Mouse (Mus musculus) C2C12 (cell line): ENCODE results near the gene Mipep. TPM values are rescaled to one million over a fixed set of nuclear protein-coding genes. Genes with fewer than 3 reads are reported as not detected.

ENCODE experiments used
- H3K27me3 ChIP-seq: one replicate; pipeline ENCODE4 v1.6.1; 2011; ENCODE audit not compliant: control insufficient read depth, insufficient read depth, insufficient read length
- H3K36me3 ChIP-seq: one replicate; pipeline ENCODE4 v1.6.1; 2011; ENCODE audit not compliant: control insufficient read depth, insufficient read depth
- H3K4me3 ChIP-seq: one replicate; pipeline ENCODE4 v1.5.1; 2011; ENCODE audit warnings: mild to moderate bottlenecking, control low read depth; ENCODE audit not compliant: poor library complexity, insufficient read depth, severe bottlenecking
- H3K79me2 ChIP-seq: one replicate; pipeline ENCODE4 v1.6.1; 2011; ENCODE audit not compliant: control insufficient read depth, insufficient read depth
- H3K79me3 ChIP-seq: one replicate; pipeline ENCODE4 v1.6.1; 2011; ENCODE audit warnings: low read depth, control low read depth
- H3ac ChIP-seq: one replicate; pipeline ENCODE3; 2011; ENCODE audit warnings: low read depth; ENCODE audit not compliant: control insufficient read depth, insufficient read length
- CEBPB ChIP-seq: IDR thresholded peaks from one replicate; pipeline ENCODE4 v1.6.1; 2011; ENCODE audit warnings: low read depth, mild to moderate bottlenecking, control low read depth, moderate library complexity
- CTCF ChIP-seq: IDR thresholded peaks from one replicate; pipeline ENCODE4 v1.5.1; 2011; ENCODE audit not compliant: control insufficient read depth, insufficient read depth, insufficient read length
- FOSL1 ChIP-seq: IDR thresholded peaks from one replicate; pipeline ENCODE4 v1.8.0; 2011; ENCODE audit warnings: mild to moderate bottlenecking, low read length; ENCODE audit not compliant: poor library complexity, insufficient read depth, severe bottlenecking
- MAX ChIP-seq: IDR thresholded peaks from one replicate; pipeline ENCODE4 v1.6.1; 2011; ENCODE audit warnings: mild to moderate bottlenecking, control low read depth
- MYOD1 ChIP-seq: IDR thresholded peaks from one replicate; pipeline ENCODE4 v1.6.1; 2011; ENCODE audit warnings: low read depth; ENCODE audit not compliant: control insufficient read depth, insufficient read length
- MYOG ChIP-seq: IDR thresholded peaks from one replicate; pipeline ENCODE4 v1.6.1; 2011; ENCODE audit not compliant: control insufficient read depth, insufficient read length; ENCODE audit errors: extremely low read depth
- USF1 ChIP-seq: IDR thresholded peaks from one replicate; pipeline ENCODE4 v1.6.1; 2011; ENCODE audit warnings: low read depth, mild to moderate bottlenecking, control low read depth, moderate library complexity
- polyA plus RNA-seq: library from polyadenylated mRNA; unstranded; fragments of >200 nt; fragmentation: generic; extraction: Trizol; gene quantifications from one replicate; pipeline ENCODE4 v1.2.1, GENCODE M21; 2012; ENCODE audit warnings: missing spikeins

The Mipep gene
- polyA plus RNA-seq, 1 experiment = 9.8 TPM

DNA sequence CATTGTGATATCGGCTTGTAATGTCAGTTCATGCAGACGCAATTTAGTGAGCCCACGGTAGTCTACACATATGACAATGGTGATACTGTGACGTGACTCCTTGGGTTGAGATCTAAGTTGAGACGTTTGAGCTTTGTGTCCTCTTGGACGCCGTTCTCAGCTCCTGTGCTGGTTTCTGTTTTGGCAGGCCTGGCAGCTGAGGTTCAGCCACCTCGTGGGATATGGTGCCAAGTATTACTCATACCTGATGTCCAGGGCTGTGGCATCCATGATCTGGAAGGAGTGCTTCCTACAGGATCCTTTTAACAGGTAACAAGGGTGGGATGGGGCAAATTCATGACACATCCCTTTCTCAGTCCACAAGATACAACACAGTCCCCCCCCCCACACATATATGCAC lies 87.5 kb downstream of the Mipep start:
- no peaks in the 10 kb centered on the region for H3K27me3 ChIP-seq
- H3ac ChIP-seq = no peak overlapping the region
- no peaks in the 10 kb centered on the region for H3K36me3 ChIP-seq
- no peak overlapping the region for H3K4me3 ChIP-seq
- H3K79me2 ChIP-seq = no peaks in the 10 kb centered on the region
- no peak for TF ChIP-seq MYOD1
- no peak for TF ChIP-seq MYOG
- no peak for TF ChIP-seq CEBPB
- TF ChIP-seq FOSL1 = no peak
- no peak for TF ChIP-seq MAX
- TF ChIP-seq CTCF = no peak
- no peak for TF ChIP-seq USF1
- H3K79me3 ChIP-seq = no peaks in the 10 kb centered on the region

DNA sequence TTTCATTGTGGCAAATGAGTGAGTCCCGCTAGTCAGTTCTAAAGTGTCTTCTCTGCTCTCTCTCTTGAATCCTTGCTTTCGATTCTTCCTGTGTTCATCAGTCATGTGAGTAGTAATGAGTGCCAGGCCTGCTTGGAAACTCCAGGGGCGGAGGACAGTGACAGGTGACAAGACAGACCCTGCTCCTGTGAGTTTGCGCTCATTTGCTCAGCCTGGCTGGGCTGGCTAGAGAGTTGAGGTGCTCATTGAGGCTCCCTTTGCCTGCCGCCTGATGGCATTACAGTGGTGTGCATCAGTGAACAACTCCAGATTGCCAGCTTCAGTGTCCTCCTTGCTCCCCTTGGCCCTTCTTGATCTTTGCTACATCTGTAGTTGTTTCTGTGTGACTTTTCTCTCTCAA lies 97.7 kb downstream of the Mipep start:
- TF ChIP-seq CEBPB = no peak
- no peak for TF ChIP-seq FOSL1
- TF ChIP-seq MYOG = no peak
- TF ChIP-seq MAX = no peak
- TF ChIP-seq CTCF = no peak
- no peak for TF ChIP-seq USF1
- no peak for TF ChIP-seq MYOD1
- Histone ChIP-seq H3K79me3 (no peaks in the 10 kb centered on the region), H3ac (no peak overlapping the region), H3K36me3 (no peaks in the 10 kb centered on the region), H3K27me3 (no peaks in the 10 kb centered on the region), H3K79me2 (no peaks in the 10 kb centered on the region), H3K4me3 (no peak overlapping the region)

DNA sequence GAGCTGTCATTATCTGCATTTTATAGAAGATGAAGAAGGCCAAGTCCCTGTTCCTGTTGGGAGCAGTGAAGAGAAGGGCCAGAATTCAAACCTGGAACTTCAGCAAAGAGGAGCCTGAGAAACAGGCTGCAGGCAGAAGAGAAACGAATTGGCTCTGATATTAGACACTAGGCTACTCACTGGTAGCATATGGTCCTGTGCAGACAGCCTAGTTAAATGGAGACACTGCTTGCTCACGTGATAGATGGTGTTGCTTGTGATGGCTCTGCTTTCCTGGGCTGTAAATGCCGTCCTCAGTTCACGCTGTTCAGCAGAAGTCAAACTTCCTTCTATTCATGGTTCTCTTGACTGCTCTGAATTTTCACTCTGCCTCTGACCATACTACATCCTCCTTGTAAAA lies 98.3 kb downstream of the Mipep start:
- Histone ChIP-seq H3ac (no peak overlapping the region), H3K79me3 (no peaks in the 10 kb centered on the region), H3K79me2 (no peaks in the 10 kb centered on the region), H3K27me3 (no peaks in the 10 kb centered on the region), H3K36me3 (no peaks in the 10 kb centered on the region), H3K4me3 (no peak overlapping the region)
- TF ChIP-seq MAX (no peak), MYOG (no peak), USF1 (no peak), CEBPB (no peak), FOSL1 (no peak), MYOD1 (no peak), CTCF (no peak)

DNA sequence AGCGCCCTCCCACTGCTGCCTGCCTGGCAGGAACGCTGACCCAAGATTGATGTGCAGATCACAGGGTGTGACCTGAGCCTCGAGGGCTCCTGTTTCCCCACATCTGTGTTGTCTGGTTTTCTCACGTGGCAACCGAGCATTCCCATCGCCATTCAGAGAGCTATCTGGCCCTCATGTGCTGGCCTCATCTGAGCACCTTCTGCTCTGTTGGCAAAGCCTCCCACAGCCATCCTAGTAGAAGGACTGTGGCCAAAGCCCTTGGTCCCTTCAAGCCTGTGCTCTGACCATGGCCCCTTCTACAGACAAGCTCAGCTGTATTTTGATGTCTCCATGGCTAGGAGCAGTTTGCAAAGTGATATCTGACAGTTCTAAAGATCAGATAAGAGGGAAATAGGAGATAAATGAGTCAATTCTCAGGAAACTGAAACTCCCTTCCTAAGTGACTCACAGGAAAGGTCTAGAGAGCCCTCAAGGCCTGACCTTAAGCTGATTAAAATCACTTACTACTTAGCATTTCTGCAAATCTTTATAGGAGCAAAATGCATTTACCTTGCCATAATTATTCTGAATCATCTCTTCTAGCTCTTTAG lies 101.1 kb downstream of the Mipep start:
- Histone ChIP-seq H3K4me3 (no peak overlapping the region), H3ac (no peak overlapping the region), H3K79me2 (no peaks in the 10 kb centered on the region), H3K79me3 (no peaks in the 10 kb centered on the region), H3K36me3 (no peaks in the 10 kb centered on the region), H3K27me3 (no peaks in the 10 kb centered on the region)
- TF ChIP-seq MAX (no peak), MYOD1 (no peak), CTCF (no peak), MYOG (no peak), FOSL1 (no peak), CEBPB (no peak), USF1 (no peak)

DNA sequence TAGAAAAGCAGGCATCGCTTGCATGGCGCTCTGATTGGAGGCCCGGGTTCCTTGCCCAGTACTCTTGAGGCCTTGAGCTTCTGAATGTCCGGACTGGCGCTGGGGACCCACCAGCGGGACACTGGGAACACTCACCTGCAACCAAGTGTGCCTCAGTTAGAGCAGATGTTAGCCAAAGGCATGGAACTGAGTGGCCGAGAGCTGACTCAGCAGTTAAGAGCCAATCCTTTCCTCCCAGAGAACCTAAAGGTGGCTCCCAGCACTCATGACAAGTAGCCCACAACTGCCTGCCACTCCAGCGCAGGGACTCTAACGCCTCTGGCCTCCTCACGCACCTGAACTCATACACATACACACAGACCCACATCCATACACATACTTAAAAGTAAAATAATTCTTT lies 109.5 kb downstream of the Mipep start:
- no peaks in the 10 kb centered on the region for H3K36me3 ChIP-seq
- H3K27me3 ChIP-seq = no peaks in the 10 kb centered on the region
- H3K4me3 ChIP-seq = no peak overlapping the region
- no peaks in the 10 kb centered on the region for H3K79me3 ChIP-seq
- no peak overlapping the region for H3ac ChIP-seq
- H3K79me2 ChIP-seq = no peaks in the 10 kb centered on the region
- TF ChIP-seq MYOD1 = no peak
- TF ChIP-seq MYOG = no peak
- no peak for TF ChIP-seq CTCF
- TF ChIP-seq CEBPB = no peak
- no peak for TF ChIP-seq FOSL1
- no peak for TF ChIP-seq USF1
- no peak for TF ChIP-seq MAX
